Mouse (Mus musculus) thymus, adult 2 months (tissue): ENCODE measurements around the gene Dach2.

Experiments
- CTCF ChIP-seq: fragments of 200-500 bp; IDR thresholded peaks from 2 replicates; pipeline ENCODE4 v1.5.1; 2012; ENCODE audit warnings: mild to moderate bottlenecking, control low read depth, low read length, moderate library complexity, borderline replicate concordance; ENCODE audit not compliant: control insufficient read depth, poor library complexity, insufficient read depth; ENCODE audit errors: extremely low read depth
- POLR2A ChIP-seq: fragments of 200-500 bp; IDR thresholded peaks from 2 replicates; pipeline ENCODE4 v1.6.1; 2012; ENCODE audit warnings: mild to moderate bottlenecking, low read length, control low read depth, moderate library complexity; ENCODE audit not compliant: control insufficient read depth, poor library complexity, insufficient read depth; ENCODE audit errors: extremely low read depth

- TF ChIP-seq CTCF = no peak
- TF ChIP-seq POLR2A = no peak
Measured at GRCm38 (mm10) chrX:113545106-113545505, 247.8 kb downstream of the Dach2 start.
